Mouse (Mus musculus) cerebellum, adult 2 months (tissue): Measurements from ENCODE around the gene Rbms3.

Experiments
- CTCF ChIP-seq: fragments of 200-500 bp; IDR thresholded peaks from 2 replicates; pipeline ENCODE4 v1.5.1; 2011; ENCODE audit warnings: low read depth, mild to moderate bottlenecking, control low read depth, low read length, moderate library complexity, borderline replicate concordance; ENCODE audit not compliant: insufficient read depth
- POLR2A ChIP-seq: fragments of 200-500 bp; IDR thresholded peaks from 2 replicates; pipeline ENCODE4 v1.6.1; 2011; ENCODE audit warnings: low read length, control low read depth, borderline replicate concordance; ENCODE audit not compliant: insufficient read depth

GRCm38 (mm10) chr9:117388024-117388423 lies 241.7 kb downstream of the Rbms3 start:
- TF ChIP-seq CTCF, result no peak
- no peak for TF ChIP-seq POLR2A
